Mouse (Mus musculus) spleen, adult 2 months (tissue): ENCODE results near the gene Nckipsd. TPM values are rescaled to one million over a fixed set of nuclear protein-coding genes. Genes with fewer than 3 reads are reported as not detected.
A peak's percentile ranks its signal among the peaks of the same experiment; 100 is the strongest.

Experiments
- DNase-seq, 2 experiments: peaks; one replicate each; pipeline versions ENCODE4 v3.0.0 to v3.0.0-alpha.2; 2012 to 2021; ENCODE audit warnings: low spot score in 2 of 2, low read depth in 1 of 2
- H3K27ac ChIP-seq: fragments of 200-500 bp; 2 replicates; pipeline ENCODE4 v1.5.1; 2012; ENCODE audit warnings: low read length, inconsistent platforms; ENCODE audit not compliant: insufficient read depth
- H3K27me3 ChIP-seq: fragments of 200-500 bp; 2 replicates; pipeline ENCODE4 v1.6.1; 2012; ENCODE audit warnings: mild to moderate bottlenecking, moderate library complexity, low read length, inconsistent platforms; ENCODE audit not compliant: control insufficient read depth, insufficient read depth
- H3K36me3 ChIP-seq: fragments of 200-500 bp; 2 replicates; pipeline ENCODE4 v1.6.1; 2012; ENCODE audit warnings: mild to moderate bottlenecking, low read length, inconsistent platforms; ENCODE audit not compliant: control insufficient read depth, insufficient read depth
- H3K4me1 ChIP-seq: fragments of 200-500 bp; 2 replicates; pipeline ENCODE4 v1.6.1; 2011; ENCODE audit warnings: inconsistent platforms; ENCODE audit not compliant: control insufficient read depth, insufficient read depth, insufficient read length
- H3K4me3 ChIP-seq: fragments of 200-500 bp; 2 replicates; pipeline ENCODE4 v1.5.1; 2011; ENCODE audit warnings: mild to moderate bottlenecking, inconsistent platforms; ENCODE audit not compliant: insufficient read depth, insufficient read length; ENCODE audit errors: extremely low read depth
- CTCF ChIP-seq: fragments of 200-500 bp; IDR thresholded peaks from 2 replicates; pipeline ENCODE4 v1.5.1; 2011; ENCODE audit warnings: mild to moderate bottlenecking, inconsistent platforms; ENCODE audit not compliant: insufficient read depth, insufficient read length, insufficient replicate concordance; ENCODE audit errors: extremely low read depth
- POLR2A ChIP-seq: fragments of 200-500 bp; IDR thresholded peaks from 2 replicates; pipeline ENCODE4 v1.6.1; 2011; ENCODE audit warnings: low read depth, low read length, inconsistent platforms
- WGBS: fragments of 180-500 bp; shearing (Covaris S2); methylation state at CpG from one replicate; pipeline ENCODE4 v1.1.7; 2018; 5-methylcytosine and 5-hydroxymethylcytosine counted together
- polyA plus RNA-seq: library from polyadenylated mRNA; depleted of rRNA; stranded (reverse); fragments of >200 nt; gene quantifications from 2 replicates; pipeline ENCODE4 v1.2.3, GENCODE M21; 2012

The Nckipsd gene
- polyA plus RNA-seq, 1 experiment, result 26.4 TPM

- WGBS, result 25% methylated on average over 6 of the region's 6 CpGs
- TF ChIP-seq POLR2A, result no peak
- TF ChIP-seq CTCF, result no peak
- no peaks in the 10 kb centered on the region for H3K27me3 ChIP-seq
- H3K4me1 ChIP-seq, result peaks cover 11% of the 10 kb centered on the region; the same call in 1 of the 2 replicates
- no peak overlapping the region for H3K4me3 ChIP-seq
- DNase-seq, result peak in 1 of 2 experiments; percentile 23
- H3K36me3 ChIP-seq, result peaks cover 25% of the 10 kb centered on the region
- H3K27ac ChIP-seq, result 0 out of 2 replicates have a peak overlapping the region, but pooled peaks have one; percentile 4
Measured at GRCm38 (mm10) chr9:108809723-108810122, 1.6 kb downstream of the Nckipsd start.

- Histone ChIP-seq H3K4me1 (peaks cover 11% of the 10 kb centered on the region; the same call in 1 of the 2 replicates), H3K27me3 (no peaks in the 10 kb centered on the region), H3K27ac (no peak overlapping the region), H3K4me3 (no peak overlapping the region), H3K36me3 (peaks cover 27% of the 10 kb centered on the region)
- 88% methylated on average over 5 of the region's 5 CpGs for WGBS
- TF ChIP-seq POLR2A (no peak), CTCF (no peak)
- DNase-seq, result no peak
Measured at GRCm38 (mm10) chr9:108810516-108810915, 2.3 kb downstream of the Nckipsd start.

GRCm38 (mm10) chr9:108815557-108815956 lies 7.4 kb downstream of the Nckipsd start:
- no peak for DNase-seq
- H3K36me3 ChIP-seq, result peaks cover 25% of the 10 kb centered on the region
- 89% methylated on average over 7 of the region's 7 CpGs for WGBS
- TF ChIP-seq POLR2A (no peak), CTCF (no peak)
- no peaks in the 10 kb centered on the region for H3K27me3 ChIP-seq
- H3K4me3 ChIP-seq, result no peak overlapping the region
- no peaks in the 10 kb centered on the region for H3K4me1 ChIP-seq
- H3K27ac ChIP-seq, result no peak overlapping the region

GRCm38 (mm10) chr9:108819495-108819894 lies 11.3 kb downstream of the Nckipsd start:
- 54% methylated on average over 3 of the region's 3 CpGs for WGBS
- TF ChIP-seq CTCF, result peak; percentile 36; the same call in 1 of the 2 replicates
- TF ChIP-seq POLR2A, result no peak
- no peak overlapping the region for H3K27ac ChIP-seq

GRCm38 (mm10) chr9:108820077-108820476 lies 11.9 kb downstream of the Nckipsd start:
- Histone ChIP-seq H3K27me3 (peaks cover 6% of the 10 kb centered on the region), H3K4me1 (no peaks in the 10 kb centered on the region), H3K27ac (no peak overlapping the region), H3K36me3 (peaks cover 9% of the 10 kb centered on the region), H3K4me3 (no peak overlapping the region)
- no peak for DNase-seq
- TF ChIP-seq POLR2A (no peak), CTCF (no peak)
- WGBS, result 61% methylated on average over 5 of the region's 5 CpGs

More at GRCm38 (mm10) chr9:108819495-108819894, 11.3 kb downstream of the Nckipsd start:
- Histone ChIP-seq H3K4me3 (no peak overlapping the region), H3K27me3 (peaks cover 6% of the 10 kb centered on the region), H3K36me3 (peaks cover 14% of the 10 kb centered on the region), H3K4me1 (no peaks in the 10 kb centered on the region)
- no peak for DNase-seq

- 13% methylated on average over 25 of the region's 25 CpGs for WGBS
- H3K27ac ChIP-seq, result no peak overlapping the region
- TF ChIP-seq POLR2A (no peak), CTCF (no peak)
- H3K4me3 ChIP-seq, result no peak overlapping the region
- DNase-seq, result no peak
- peaks cover 17% of the 10 kb centered on the region for H3K27me3 ChIP-seq
- peaks cover 4% of the 10 kb centered on the region; the same call in 1 of the 2 replicates for H3K4me1 ChIP-seq
- no peaks in the 10 kb centered on the region for H3K36me3 ChIP-seq
Measured at GRCm38 (mm10) chr9:108824144-108824685, 16.0 kb downstream of the Nckipsd start.

GRCm38 (mm10) chr9:108824755-108825413 lies 16.7 kb downstream of the Nckipsd start:
- WGBS, result 14% methylated on average over 31 of the region's 31 CpGs
- H3K27me3 ChIP-seq, result peaks cover 17% of the 10 kb centered on the region
- DNase-seq, result no peak
- no peak overlapping the region for H3K27ac ChIP-seq
- H3K4me3 ChIP-seq, result no peak overlapping the region
- H3K4me1 ChIP-seq, result peaks cover 4% of the 10 kb centered on the region; the same call in 1 of the 2 replicates
- no peaks in the 10 kb centered on the region for H3K36me3 ChIP-seq
- TF ChIP-seq CTCF (no peak), POLR2A (no peak)
